Mouse (Mus musculus) spleen, postnatal 10 days (tissue): ENCODE data around the gene Arvcf.

Source experiments
- DNase-seq, 2 experiments: peaks; one replicate each; pipeline ENCODE4 v3.0.0; 2021 to 2022; ENCODE audit warnings: low spot score in 2 of 2

Gene Arvcf

DNA sequence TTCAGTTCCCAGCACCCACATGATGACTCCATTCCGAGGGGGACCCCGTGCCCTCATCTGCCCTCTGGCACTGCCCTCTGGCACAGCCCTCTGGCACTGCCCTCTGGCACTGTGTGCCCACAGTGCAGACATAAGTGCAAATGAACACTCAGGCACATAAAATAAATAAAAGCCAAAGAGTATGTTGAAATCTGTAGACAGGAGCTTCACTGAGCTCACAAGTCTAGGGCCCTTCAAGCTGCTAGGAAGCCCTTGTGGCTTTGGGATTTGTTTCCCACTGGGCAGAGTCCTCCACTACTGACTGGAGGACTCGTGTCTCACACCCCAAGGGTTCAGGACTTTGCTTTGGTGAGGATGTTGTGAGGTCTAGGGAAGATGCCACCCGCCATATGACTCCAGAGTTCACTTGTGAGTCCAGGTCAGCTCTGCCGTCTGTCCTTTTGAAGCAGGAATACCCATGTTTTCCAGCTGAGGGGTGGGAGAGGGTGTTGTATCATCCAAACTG is 80.1 kb downstream of the Arvcf start:
- peak in 1 of 2 experiments; percentile 48 for DNase-seq

DNA sequence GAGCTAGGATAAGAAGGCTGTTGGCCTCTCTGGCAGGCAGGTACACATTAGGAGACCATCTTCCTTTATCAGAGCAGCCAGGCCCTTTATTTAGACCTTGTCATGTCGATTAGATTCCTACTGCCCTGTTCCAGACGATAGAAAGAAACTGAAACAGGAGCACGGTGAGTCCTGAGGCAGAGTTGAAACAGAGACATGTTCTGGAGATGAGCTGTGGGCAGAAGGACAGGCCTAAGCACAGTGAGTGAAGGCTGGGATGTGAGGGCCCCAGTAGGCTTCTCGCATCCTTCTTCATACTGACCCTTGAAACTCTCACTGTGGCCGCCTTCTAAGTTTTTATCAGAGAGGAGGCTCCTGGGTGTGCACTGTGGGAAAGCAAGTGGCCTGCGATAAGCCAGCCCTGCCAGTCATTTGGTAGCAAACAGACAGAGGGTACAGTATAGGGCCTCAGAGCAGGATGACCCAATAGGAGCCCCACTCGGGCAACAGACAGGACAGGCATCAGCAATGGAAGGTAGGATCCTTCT is 80.6 kb downstream of the Arvcf start:
- peak; percentile 74 to 79 for DNase-seq

DNA sequence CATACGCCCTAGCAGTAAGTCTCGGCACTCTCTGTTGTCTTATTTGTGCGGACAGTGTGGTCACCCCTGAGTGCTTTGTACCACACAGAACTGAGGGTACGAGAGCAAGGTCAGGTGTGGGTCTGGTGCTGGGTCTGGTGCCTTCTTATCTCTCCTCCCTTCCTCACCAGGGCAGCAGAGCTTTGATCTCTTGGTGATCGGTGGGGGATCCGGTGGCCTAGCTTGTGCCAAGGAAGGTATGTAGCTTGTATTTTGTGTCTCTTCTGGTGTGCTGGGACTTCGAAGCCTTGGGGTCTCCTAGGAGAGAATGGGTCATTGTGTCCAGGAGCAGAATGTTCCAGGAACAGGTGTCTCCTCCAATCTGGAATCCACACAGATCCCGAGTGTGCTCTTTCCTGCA is 81.7 kb downstream of the Arvcf start:
- DNase-seq: peak in 1 of 2 experiments; percentile 58

DNA sequence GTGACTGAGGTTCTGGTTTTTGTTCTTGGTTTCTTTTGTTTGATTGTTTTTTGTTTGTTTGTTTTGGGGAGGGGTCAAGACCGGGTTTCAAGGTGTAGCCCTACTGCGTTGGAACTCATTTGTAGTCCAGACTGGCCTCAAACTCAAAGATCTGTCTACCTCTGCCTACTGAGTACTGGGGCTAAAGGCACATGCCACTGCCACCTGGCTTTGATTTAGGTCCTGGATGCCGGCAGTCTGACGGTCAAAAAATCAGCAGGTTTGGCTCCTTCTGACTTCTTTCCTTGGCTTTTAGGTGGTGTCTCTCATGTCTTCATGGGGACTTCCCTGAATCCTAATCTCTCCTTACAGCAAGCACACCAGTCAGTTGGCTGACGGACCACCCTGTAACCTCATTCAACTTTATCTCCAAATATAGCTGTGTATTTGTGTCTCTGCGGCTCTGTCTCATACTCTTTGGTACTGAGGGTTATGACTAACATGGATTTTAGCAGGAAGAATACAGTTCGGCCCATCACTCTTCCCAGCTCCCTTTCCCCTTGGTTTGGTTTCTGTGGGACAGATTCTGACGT is 82.7 kb downstream of the Arvcf start:
- no peak for DNase-seq

DNA sequence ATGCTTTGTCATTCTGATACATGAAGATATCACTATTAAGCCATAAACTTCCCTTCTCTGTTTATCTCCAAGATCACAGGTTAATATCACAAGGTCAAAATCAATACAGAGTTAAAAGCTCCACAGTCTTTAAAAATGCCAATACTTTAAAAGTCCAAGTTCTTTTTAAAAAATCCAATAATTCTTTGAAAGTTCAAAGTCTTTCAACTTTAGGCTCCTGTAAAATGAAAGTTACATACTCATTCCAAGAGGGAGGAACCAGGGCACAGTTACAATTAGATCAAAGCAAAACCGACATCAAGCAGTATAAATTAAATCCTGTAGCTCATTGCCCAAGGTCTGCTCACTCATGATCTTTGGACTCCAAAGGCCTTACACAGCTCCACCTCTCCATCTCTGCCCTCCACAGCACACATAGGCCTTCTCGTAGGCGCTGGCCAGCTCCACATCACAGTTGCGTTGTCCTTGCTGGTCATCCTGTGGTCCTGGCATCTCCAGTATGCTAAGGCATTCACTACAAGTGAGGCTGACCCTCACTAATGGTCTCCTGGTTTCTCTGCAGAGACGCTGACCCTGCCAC is 85.4 kb downstream of the Arvcf start:
- DNase-seq: no peak

DNA sequence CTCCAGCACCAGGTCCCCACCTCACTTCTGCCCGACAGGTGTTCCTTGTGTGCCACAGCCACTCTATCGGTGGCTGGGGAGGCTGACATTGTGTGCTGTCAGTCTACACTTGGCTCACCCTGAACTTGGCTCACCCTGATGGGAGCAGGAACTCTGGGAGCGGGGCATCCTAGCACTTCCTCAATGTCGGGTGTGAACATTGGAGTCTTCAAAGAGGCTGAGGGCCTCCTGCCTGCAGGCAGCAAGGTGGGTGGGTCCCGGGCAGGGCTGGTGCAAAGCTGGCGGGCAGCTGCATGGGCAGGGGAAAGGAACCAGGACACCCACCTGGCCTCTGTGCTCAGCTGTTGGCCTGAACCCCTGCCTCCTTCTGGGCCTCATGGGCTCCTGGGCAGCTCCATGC is 88.1 kb downstream of the Arvcf start:
- no peak for DNase-seq

DNA sequence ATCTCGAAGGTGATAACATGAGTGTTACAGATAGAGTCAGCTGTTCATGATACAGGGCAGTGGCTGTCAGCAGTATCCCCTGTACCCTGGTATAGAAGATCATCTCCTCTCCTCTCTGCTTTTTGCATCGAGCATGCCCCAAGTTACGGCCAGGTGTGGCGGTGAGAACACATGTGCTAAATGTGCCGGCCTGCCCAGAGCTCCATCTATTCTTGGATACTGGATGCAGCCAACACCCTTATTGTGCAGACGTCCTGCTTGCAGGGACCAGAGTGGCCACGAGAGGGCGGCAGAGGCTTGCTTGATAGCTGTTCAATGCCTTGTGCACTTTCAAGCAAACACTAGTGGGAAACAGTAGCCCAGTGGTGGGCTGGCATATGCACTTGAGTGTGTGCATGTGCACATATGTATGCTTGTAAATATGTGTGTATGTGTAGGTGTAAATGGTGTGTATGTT is 95.4 kb downstream of the Arvcf start:
- DNase-seq: peak; percentile 96

DNA sequence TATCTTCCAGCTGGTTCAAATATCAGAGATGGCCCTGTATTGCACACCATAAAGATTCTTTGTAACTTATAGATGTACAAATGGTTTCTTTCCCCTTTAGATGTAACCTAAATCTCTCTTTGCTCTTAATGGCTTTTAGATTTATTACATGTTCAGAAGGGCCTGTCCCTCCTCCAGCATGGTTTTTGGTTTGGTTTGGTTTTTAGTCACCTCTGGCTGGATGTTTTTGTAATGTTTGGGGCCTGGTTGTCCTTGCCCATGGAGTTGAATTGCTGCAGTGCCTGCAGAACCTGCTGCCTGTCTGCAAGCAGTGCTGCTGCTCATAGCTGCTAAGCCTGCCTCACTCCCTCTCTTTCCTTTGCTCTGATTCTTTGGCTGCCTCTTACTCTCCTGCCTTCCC is 99.3 kb downstream of the Arvcf start:
- DNase-seq: no peak

DNA sequence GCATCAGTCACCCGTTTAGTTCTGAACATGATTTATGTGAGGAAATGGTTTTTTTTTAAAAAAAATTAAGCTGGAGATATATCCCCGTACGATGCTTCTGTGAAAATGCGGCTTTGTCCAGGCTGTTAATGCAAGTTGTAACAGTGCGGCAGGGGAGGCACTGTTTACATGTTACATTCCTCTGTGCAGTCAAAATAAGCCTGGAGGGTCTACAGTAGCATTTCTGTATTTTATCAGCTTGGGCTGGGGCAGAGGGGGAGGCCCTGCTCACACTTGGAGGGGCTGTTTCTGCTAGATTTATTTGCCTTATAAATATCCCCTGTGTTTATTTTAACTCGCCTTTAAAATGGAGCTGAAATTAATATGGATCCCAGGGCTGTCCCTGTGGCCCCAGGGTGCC is 100.1 kb downstream of the Arvcf start:
- no peak for DNase-seq

DNA sequence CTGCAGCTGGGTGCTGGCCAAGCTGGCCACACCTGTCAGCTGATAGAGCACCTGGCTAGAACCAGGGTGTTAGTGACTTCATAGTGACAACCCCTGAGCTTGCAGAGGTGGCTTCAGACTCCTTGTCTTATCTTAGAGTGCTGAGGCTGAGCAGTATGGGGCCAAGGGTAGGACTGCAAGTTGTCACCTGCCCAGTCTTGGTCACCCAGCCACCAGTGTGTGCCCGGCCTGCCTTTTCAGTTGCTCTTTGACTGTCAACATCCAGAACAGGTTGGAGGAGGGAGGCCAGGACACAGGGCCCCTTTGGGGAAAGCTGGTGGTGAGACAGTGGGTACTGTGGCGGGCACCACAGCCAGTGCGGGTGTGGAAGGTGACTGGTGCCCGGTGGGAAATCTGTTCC is 101.0 kb downstream of the Arvcf start:
- DNase-seq: no peak

DNA sequence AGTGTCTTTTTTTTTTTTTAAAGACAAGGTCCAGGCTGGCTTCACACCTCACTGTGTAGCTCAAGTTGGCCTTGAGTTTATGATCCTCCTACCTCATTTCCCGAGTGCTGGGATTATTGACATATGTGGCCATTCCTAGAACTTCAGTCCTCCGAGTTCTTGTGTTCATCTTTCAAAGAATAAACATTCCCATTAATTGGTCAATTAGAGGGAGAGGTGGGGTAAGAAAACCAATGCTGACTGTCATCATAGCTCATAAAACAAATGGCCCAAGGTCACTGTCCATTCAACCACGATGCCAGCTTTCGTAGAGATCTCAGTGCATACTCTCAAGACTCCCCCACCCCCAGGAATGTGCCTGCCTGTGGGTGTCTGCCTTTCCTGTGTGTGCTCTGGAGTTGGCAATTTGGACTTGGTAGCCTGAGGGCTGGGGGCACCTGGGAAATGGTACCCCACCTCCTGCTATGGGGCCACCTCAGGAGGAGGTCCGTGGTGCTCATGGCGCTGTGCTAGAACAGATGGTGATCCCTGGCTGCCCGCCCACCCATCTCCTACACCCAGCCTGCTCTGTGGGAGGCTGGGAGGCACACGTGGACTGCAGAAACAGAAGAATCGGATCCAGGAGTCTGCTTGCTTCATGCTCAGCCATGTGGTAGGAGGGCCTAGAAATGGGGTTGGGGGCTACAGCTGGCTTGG is 103.7 kb downstream of the Arvcf start:
- no peak for DNase-seq

DNA sequence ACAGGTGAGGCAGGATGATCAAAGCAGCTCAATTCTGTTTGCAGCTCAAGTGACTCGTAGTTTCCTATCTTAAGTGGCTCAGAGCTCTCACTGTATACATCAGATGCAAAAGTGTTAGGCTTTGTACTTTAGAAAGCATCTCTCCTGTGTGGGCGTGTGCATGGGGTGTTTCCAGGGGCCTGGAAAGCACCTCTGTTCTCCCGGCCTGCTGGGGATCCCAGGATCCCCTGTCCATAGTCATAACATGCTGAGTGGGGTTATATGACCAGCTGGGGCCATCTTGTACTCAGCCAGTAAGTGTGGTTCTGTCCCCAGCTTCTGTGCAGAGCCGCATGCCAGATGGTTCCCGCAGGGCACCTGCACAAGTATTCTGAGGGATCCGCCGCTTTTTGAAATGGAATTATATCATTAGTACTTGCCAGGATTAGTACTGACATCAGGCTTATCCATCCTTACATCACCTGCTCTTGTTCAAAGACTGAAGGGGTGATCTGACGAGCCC is 104.4 kb downstream of the Arvcf start:
- DNase-seq: no peak

DNA sequence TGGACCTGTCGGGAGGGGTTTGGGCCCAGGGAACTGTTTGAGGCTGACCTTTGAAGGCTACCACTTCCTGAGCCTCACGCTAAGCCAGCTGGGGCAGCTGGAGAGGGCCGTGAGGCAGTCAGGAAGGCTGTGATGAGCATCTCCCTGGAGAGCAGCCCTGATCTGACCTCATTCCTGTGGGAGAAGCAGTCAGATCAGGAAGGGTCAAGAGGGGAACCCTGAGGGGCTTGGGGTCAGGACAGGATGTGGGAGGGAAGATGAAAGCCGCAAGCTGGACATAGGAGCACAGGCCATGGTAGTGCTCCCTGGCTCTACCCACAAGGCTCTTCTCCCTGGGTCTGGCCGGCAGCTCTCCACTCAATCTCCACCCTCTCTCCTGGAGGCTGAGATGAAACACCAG is 105.9 kb downstream of the Arvcf start:
- no peak for DNase-seq

DNA sequence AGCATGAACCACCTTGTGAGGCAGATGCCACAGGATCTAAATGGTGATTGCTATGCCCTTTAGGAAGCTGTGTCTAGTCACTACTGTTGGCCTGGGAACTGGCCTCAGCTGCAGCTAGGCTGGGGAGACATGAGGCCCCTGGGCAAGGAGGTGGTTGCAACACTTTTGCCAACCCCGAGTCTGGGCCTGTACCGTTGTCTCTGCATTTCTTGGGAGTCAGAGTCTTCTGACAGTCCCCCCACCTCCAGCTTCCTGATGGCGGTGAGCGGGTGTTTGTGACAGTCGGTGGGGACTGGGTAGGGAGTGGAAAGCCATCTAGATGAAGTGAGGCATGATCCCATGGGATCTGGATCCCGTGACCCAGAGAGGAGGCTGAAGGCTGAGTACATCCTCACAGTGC is 107.4 kb downstream of the Arvcf start:
- DNase-seq: no peak
